Mouse (Mus musculus) intestine, embryonic 14.5 days (tissue): ENCODE results near the gene Fam166a. TPM values are rescaled to one million over a fixed set of nuclear protein-coding genes. Genes with fewer than 3 reads are reported as not detected.

Experiments used
- ATAC-seq: fragments of 200-750 bp; cut with Nextera tagmentation; replicated peaks from 2 replicates; pipeline ENCODE4 v1.8.0; 2017; ENCODE audit warnings: low read depth, moderate number of reproducible peaks, moderate TSS enrichment, moderate library complexity; ENCODE audit not compliant: low FRiP score, low TSS enrichment
- DNase-seq: peaks from one replicate; pipeline ENCODE4 v3.0.0-alpha.2; 2018; ENCODE audit warnings: low spot score
- H3K27ac ChIP-seq: fragments of 300-500 bp; sonication (generic); 2 replicates; pipeline ENCODE4 v1.5.1; 2014; ENCODE audit warnings: low read depth, mild to moderate bottlenecking, control low read depth
- H3K27me3 ChIP-seq: fragments of 300-500 bp; sonication (generic); replicated peaks from 2 replicates; pipeline ENCODE4 v1.6.1; 2014; ENCODE audit warnings: low read length, control low read depth; ENCODE audit not compliant: control insufficient read depth, insufficient read depth
- H3K36me3 ChIP-seq: fragments of 300-500 bp; sonication (generic); 2 replicates; pipeline ENCODE4 v1.6.1; 2014; ENCODE audit warnings: low read length, control low read depth; ENCODE audit not compliant: control insufficient read depth, insufficient read depth
- H3K4me1 ChIP-seq: fragments of 300-500 bp; sonication (generic); replicated peaks from 2 replicates; pipeline ENCODE4 v1.6.1; 2014; ENCODE audit warnings: low read length, control low read depth, mixed read lengths; ENCODE audit not compliant: control insufficient read depth, insufficient read depth
- H3K4me2 ChIP-seq: fragments of 300-500 bp; sonication (generic); 2 replicates; pipeline ENCODE4 v1.6.1; 2014; ENCODE audit warnings: low read length
- H3K4me3 ChIP-seq: fragments of 300-500 bp; sonication (generic); 2 replicates; pipeline ENCODE4 v1.5.1; 2014; ENCODE audit warnings: low read depth, low read length, control low read depth, mixed read lengths
- H3K9ac ChIP-seq: fragments of 300-500 bp; sonication (generic); 2 replicates; pipeline ENCODE4 v1.6.1; 2014; ENCODE audit warnings: mild to moderate bottlenecking, low read length
- H3K9me3 ChIP-seq: fragments of 300-500 bp; sonication (generic); 2 replicates; pipeline ENCODE4 v1.6.1; 2016; ENCODE audit warnings: low read length, control low read depth; ENCODE audit not compliant: control insufficient read depth
- WGBS: fragments of 180-500 bp; shearing (Covaris S2); extraction: QIAGEN DNeasy Blood & Tissue Kit; methylation state at CpG from one replicate; pipeline ENCODE4 v1.1.7; 2014; 5-methylcytosine and 5-hydroxymethylcytosine counted together
- polyA plus RNA-seq: library from polyadenylated mRNA; unstranded; fragments of >200 nt; fragmentation: Nextera tagmentation; extraction: Ambion mirVana; gene quantifications from 2 replicates; pipeline ENCODE4 v1.2.1, GENCODE M21; 2014

Fam166a gene
- polyA plus RNA-seq, 1 experiment from 2014 or later: 0.51 TPM

DNA sequence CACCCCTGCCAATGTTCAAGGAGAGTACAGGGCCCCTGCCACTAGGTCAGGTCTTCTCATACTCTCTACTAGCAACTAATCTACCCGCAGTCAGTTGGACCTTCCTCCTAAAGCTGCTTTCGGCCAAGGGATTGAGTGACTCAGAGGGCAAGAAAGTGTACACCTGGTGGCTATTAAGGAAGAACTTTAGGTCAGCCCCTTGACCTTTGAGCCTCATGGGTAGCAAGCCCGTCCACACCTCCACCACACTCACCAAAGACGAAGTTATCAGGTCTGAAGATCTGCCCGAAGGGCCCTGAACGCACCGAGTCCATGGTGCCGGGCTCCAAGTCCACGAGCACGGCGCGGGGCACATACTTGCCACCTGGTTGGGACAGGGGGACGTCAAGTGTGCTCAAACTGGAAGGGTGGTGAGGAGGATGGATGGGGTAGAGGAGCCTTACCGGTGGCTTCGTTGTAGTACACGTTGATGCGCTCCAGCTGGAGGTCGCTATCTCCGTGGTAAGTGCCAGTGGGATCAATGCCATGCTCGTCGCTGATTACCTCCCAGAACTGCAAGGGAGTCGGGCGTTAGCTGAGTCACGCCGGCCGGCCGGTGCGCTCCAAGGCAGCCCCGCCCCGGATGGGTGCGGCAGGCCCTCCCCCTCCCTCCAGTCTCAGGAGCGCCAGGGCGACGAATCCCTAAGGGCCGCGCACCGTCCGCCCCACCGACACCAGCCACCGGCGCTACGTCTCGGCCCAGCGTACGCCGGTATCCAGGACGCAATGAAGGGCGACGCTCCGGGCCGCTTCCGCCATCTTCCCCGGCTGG, 5.3 kb downstream of the Fam166a start:
- H3K27ac ChIP-seq: peak overlapping the region; percentile 94
- DNase-seq (no peak), ATAC-seq (peak; percentile 59)
- peaks cover 9% of the 10 kb centered on the region for H3K4me1 ChIP-seq
- 2% methylated on average over 50 of the region's 53 CpGs for WGBS
- H3K9me3 ChIP-seq: no peaks in the 10 kb centered on the region
- H3K27me3 ChIP-seq: no peaks in the 10 kb centered on the region
- H3K4me3 ChIP-seq: peak overlapping the region; percentile 88
- peaks cover 9% of the 10 kb centered on the region; the same call in 1 of the 2 replicates for H3K36me3 ChIP-seq
- peak overlapping the region; percentile 74 for H3K4me2 ChIP-seq
- H3K9ac ChIP-seq: peak overlapping the region; percentile 82

DNA sequence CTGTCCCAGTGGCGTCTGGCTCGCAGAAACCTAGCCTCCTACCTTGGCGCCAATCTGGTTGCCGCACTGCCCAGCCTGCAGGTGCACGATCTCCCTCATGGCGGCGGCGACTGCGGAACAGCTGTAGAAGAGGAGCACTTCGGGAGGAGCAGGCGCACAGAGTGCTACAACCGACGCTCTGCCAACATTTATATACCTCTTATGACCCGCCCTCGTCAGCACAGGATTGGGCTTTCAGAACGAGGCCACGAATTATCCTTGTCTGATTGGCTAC, 5.9 kb downstream of the Fam166a start, which contains the start of gene Tubb4b:
Gene Tubb4b (minus strand): TSS at position 211 of the 274 bp plus-strand sequence.
- no peak for DNase-seq
- peak within 1 kb of the TSS; percentile 94 for H3K27ac ChIP-seq
- ATAC-seq: no peak
- H3K4me2 ChIP-seq: peak within 1 kb of the TSS; percentile 74
- peak within 1 kb of the TSS; percentile 82 for H3K9ac ChIP-seq
- H3K27me3 ChIP-seq: no peaks in the 10 kb centered on the region
- H3K4me1 ChIP-seq: peaks cover 9% of the 10 kb centered on the region
- 0% methylated on average over 17 of the region's 17 CpGs for WGBS
- peaks cover 9% of the 10 kb centered on the region; the same call in 1 of the 2 replicates for H3K36me3 ChIP-seq
- H3K9me3 ChIP-seq: no peaks in the 10 kb centered on the region
- peak within 1 kb of the TSS; percentile 88 for H3K4me3 ChIP-seq

DNA sequence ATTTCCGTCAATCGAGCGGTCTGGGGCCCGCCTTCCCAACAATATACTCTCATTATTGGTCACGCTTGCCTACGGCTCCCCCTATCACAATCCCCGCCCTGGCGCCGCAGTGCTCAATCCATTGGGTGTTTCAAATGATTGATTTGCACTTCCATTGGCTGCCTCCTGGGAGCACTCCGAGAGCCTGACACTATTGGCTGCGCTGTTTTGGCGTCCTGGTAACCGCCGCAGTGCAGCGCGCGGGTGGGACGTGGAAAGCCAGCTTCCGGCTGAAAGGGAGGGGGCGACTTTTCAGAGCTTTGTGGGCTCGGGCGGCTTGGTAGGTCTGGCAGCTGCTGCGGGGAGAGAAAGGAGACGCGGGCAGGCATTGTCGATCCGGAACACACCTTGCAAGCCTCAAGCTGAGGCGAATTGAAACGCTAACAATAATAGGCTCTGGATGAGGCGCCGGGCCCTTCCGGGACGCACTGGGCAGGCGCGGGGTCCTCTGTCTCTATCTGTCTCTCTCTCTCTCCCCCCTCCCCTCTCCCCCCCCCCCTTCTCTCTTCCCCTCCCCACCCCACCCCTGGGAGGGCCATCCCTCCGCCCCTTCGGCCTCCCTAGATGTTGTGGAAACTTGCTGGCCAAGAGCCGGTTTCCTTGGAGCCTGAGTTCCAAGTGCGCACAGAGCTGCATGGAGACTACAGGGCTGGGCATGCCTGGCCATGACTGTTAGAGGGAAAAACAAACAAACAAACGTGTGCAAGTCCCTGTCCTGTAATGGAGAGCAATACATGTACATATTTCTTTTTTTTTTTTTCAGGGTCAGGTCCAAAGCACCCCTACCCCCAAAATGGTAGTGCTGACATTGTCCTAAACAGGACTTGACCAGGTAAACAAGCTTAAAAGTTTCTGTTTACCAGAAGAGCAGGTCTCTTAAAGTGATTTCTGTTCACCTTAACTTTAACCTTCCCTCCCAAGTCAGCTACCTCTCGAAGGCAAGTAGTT, 6.5 kb downstream of the Fam166a start:
- Histone ChIP-seq H3K4me3 (peak overlapping the region; percentile 88), H3K4me1 (peaks cover 9% of the 10 kb centered on the region), H3K4me2 (peak overlapping the region; percentile 58), H3K9me3 (no peaks in the 10 kb centered on the region), H3K27me3 (no peaks in the 10 kb centered on the region), H3K9ac (peak overlapping the region; percentile 50), H3K36me3 (peaks cover 9% of the 10 kb centered on the region; the same call in 1 of the 2 replicates), H3K27ac (peak overlapping the region; percentile 94)
- ATAC-seq (peak; percentile 97), DNase-seq (peak; percentile 97)
- WGBS: 2% methylated on average over 41 of the region's 41 CpGs

DNA sequence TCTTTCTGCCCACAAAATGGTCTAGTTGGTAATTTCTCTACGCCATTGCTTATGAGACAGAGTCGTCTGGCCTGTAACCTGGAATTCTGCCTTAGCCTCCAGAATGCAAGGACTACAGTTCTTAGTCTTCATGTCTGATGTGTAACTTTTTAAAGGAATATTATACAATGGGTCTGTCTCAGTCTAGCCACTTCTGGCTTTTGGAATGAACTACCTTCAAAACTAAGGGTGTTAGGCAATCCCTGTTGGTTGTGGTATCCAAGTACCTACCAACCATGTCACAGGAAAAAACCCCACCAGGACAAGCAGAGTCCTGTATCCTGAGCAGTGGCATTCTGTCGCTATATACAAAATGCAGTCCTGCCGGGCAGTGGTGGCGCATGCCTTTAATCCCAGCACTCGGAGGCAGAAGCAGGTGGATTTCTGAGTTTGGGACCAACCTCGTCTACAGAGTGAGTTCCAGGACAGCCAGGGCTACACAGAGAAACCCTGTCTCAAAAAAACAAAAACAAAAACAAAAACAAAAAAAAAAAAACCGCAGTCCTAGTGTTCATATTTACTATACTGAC, 7.3 kb downstream of the Fam166a start:
- no peak overlapping the region for H3K4me3 ChIP-seq
- H3K27me3 ChIP-seq: no peaks in the 10 kb centered on the region
- ATAC-seq (no peak), DNase-seq (no peak)
- peaks cover 9% of the 10 kb centered on the region; the same call in 1 of the 2 replicates for H3K36me3 ChIP-seq
- peak overlapping the region; percentile 93 for H3K27ac ChIP-seq
- WGBS: 75% methylated on average over 8 of the region's 8 CpGs
- peaks cover 9% of the 10 kb centered on the region for H3K4me1 ChIP-seq
- peak overlapping the region; percentile 58 for H3K4me2 ChIP-seq
- no peaks in the 10 kb centered on the region for H3K9me3 ChIP-seq
- H3K9ac ChIP-seq: peak overlapping the region; percentile 50

DNA sequence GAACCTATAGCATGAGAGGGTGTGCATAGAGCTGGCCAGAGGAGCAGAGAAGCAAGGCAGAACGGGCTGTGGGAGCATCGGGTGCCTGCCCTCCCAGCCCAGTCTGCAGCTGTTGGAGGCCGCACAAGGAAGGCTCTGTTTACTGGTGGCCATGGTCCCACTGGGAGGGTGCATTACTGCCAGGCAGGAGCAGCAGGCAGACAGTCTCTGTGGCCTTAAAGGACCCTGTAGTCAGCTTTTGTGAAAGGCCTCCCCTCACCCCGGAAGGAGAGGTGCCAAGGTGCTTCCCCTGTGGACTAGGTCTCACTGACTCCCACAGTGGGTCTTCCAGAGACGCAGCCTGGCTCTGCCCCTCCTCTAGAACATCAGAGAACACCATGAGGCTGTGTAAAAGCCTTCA, 8.3 kb downstream of the Fam166a start:
- peaks cover 9% of the 10 kb centered on the region for H3K4me1 ChIP-seq
- 82% methylated on average over 5 of the region's 5 CpGs for WGBS
- DNase-seq: no peak
- H3K9ac ChIP-seq: no peak overlapping the region
- H3K36me3 ChIP-seq: peaks cover 2% of the 10 kb centered on the region; the same call in 1 of the 2 replicates
- no peak overlapping the region for H3K4me2 ChIP-seq
- no peaks in the 10 kb centered on the region for H3K9me3 ChIP-seq
- H3K27me3 ChIP-seq: no peaks in the 10 kb centered on the region
- no peak overlapping the region for H3K4me3 ChIP-seq
- no peak for ATAC-seq
- no peak overlapping the region for H3K27ac ChIP-seq

DNA sequence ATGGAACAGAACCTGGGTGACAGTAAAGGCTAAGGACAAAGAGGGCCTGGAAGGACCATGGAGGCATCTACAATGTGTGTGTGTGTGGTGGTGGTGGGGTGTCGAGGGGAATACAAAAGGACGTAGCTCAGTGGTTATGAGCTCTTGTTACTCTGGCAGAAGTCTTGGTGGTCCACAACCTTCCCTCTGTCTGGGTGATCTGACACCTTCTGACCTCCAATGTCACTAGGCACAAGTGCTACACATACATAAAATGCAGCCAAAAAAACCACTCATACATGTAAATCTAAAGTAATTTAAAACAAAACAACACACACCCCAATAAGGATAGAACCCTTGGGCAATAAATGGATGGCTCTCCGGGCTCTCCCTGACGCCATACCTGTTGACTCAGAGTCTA, 8.9 kb downstream of the Fam166a start:
- Histone ChIP-seq H3K9me3 (no peaks in the 10 kb centered on the region), H3K36me3 (no peaks in the 10 kb centered on the region), H3K4me3 (no peak overlapping the region), H3K4me2 (no peak overlapping the region), H3K27me3 (no peaks in the 10 kb centered on the region), H3K27ac (no peak overlapping the region), H3K9ac (no peak overlapping the region), H3K4me1 (peaks cover 9% of the 10 kb centered on the region)
- ATAC-seq: no peak
- DNase-seq: no peak
- 92% methylated on average over 4 of the region's 4 CpGs for WGBS

GRCm38 (mm10) chr2:25228431-25228889, 9.9 kb downstream of the Fam166a start:
- ATAC-seq (no peak), DNase-seq (peak; percentile 87)
- H3K4me1 ChIP-seq: peaks cover 7% of the 10 kb centered on the region
- no peak overlapping the region for H3K9ac ChIP-seq
- H3K4me2 ChIP-seq: peak overlapping the region; percentile 42
- H3K36me3 ChIP-seq: no peaks in the 10 kb centered on the region
- no peaks in the 10 kb centered on the region for H3K9me3 ChIP-seq
- H3K27ac ChIP-seq: peak overlapping the region; percentile 65; the same call in 1 of the 2 replicates
- WGBS: under 1% methylated on average over 7 of the region's 7 CpGs
- H3K4me3 ChIP-seq: peak overlapping the region; percentile 11; the same call in 1 of the 2 replicates
- no peaks in the 10 kb centered on the region for H3K27me3 ChIP-seq

- Histone ChIP-seq H3K36me3 (no peaks in the 10 kb centered on the region), H3K9me3 (no peaks in the 10 kb centered on the region), H3K4me1 (0 out of 2 replicates have a peak, but pooled peaks cover 4% of the 10 kb centered on the region), H3K9ac (no peak overlapping the region), H3K4me3 (peak overlapping the region; percentile 11; the same call in 1 of the 2 replicates), H3K27me3 (no peaks in the 10 kb centered on the region), H3K27ac (no peak overlapping the region), H3K4me2 (peak overlapping the region; percentile 42; the same call in 1 of the 2 replicates)
- DNase-seq: no peak
- WGBS: 69% methylated on average over 6 of the region's 6 CpGs
- no peak for ATAC-seq
Measured at GRCm38 (mm10) chr2:25228995-25229530, 10.5 kb downstream of the Fam166a start.
